Mouse (Mus musculus) CH12.LX (cell line): ENCODE data around the gene Rlbp1. TPM values are rescaled to one million over a fixed set of nuclear protein-coding genes. Genes with fewer than 3 reads are reported as not detected.
A peak's percentile ranks its signal among the peaks of the same experiment; 100 is the strongest.

Source experiments
- DNase-seq: peaks from one replicate; pipeline ENCODE4 v3.0.0-alpha.2; 2013; ENCODE audit errors: extremely low read depth
- H3K27ac ChIP-seq: 2 replicates; pipeline ENCODE4 v1.5.1; 2012; ENCODE audit warnings: low read depth, mild to moderate bottlenecking, control low read depth, moderate library complexity; ENCODE audit not compliant: insufficient read depth
- H3K27me3 ChIP-seq: replicated peaks from 2 replicates; pipeline ENCODE3; 2012; ENCODE audit warnings: inconsistent platforms
- H3K36me3 ChIP-seq, 2 experiments: replicated peaks in 1 of 2; 2 replicates each; pipeline versions ENCODE3 to v1.6.1; 2012; ENCODE audit warnings: inconsistent platforms in 1 of 2, low read length in 1 of 2, mild to moderate bottlenecking in 1 of 2, mixed read lengths in 1 of 2, moderate library complexity in 1 of 2; ENCODE audit not compliant: control insufficient read depth in 1 of 2, insufficient read depth in 1 of 2
- H3K4me1 ChIP-seq, 2 experiments: 2 replicates each; pipeline ENCODE4 v1.6.1; 2012; ENCODE audit warnings: inconsistent platforms in 1 of 2, moderate library complexity in 1 of 2; ENCODE audit not compliant: insufficient read depth in 2 of 2, control insufficient read depth in 1 of 2
- H3K4me2 ChIP-seq: 2 replicates; pipeline ENCODE4 v1.6.1; 2012; ENCODE audit warnings: low read depth, mild to moderate bottlenecking, control low read depth; ENCODE audit not compliant: poor library complexity, insufficient read depth, severe bottlenecking
- H3K4me3 ChIP-seq, 3 experiments: fragments of 150-350 bp in 1 of 3; sonication (generic) in 1 of 3; replicated peaks in 1 of 3; 2 replicates each; pipeline versions ENCODE3 to v1.5.1; 2011 to 2012; ENCODE audit warnings: low read depth in 2 of 3, low read length in 2 of 3, mild to moderate bottlenecking in 2 of 3, moderate library complexity in 2 of 3, control low read depth in 1 of 3, improper control_type of control experiment in 1 of 3, inconsistent platforms in 1 of 3, mixed read lengths in 1 of 3; ENCODE audit not compliant: poor library complexity in 1 of 3
- H3K79me2 ChIP-seq: replicated peaks from 2 replicates; pipeline ENCODE4 v1.6.1; 2012; ENCODE audit warnings: mild to moderate bottlenecking, moderate library complexity; ENCODE audit not compliant: control insufficient read depth, poor library complexity, insufficient read depth, severe bottlenecking; ENCODE audit errors: extremely low read depth
- H3K9ac ChIP-seq: 2 replicates; pipeline ENCODE4 v1.6.1; 2012; ENCODE audit warnings: low read depth, mild to moderate bottlenecking, control low read depth, moderate library complexity; ENCODE audit not compliant: insufficient read depth
- H3K9me3 ChIP-seq: replicated peaks from 2 replicates; pipeline ENCODE3; 2012; ENCODE audit warnings: low read length, inconsistent platforms, mixed read lengths
- CHD2 ChIP-seq: IDR thresholded peaks from 2 replicates; pipeline ENCODE4 v1.6.1; 2011; ENCODE audit warnings: low read length, improper control_type of control experiment
- EP300 ChIP-seq: IDR thresholded peaks from 2 replicates; pipeline ENCODE4 v1.6.1; 2011; ENCODE audit warnings: low read length, improper control_type of control experiment
- ETS1 ChIP-seq: conservative IDR thresholded peaks from 2 replicates; pipeline ENCODE4 v1.6.1; 2012; ENCODE audit warnings: low read depth, mild to moderate bottlenecking, inconsistent platforms, low read length, improper control_type of control experiment, moderate library complexity
- JUND ChIP-seq: conservative IDR thresholded peaks from 2 replicates; pipeline ENCODE4 v1.6.1; 2011; ENCODE audit warnings: low read depth, low read length, improper control_type of control experiment
- MAFK ChIP-seq: IDR thresholded peaks from 2 replicates; pipeline ENCODE4 v1.6.1; 2011; ENCODE audit warnings: low read length, improper control_type of control experiment; ENCODE audit not compliant: insufficient replicate concordance
- MAX ChIP-seq: IDR thresholded peaks from 2 replicates; pipeline ENCODE4 v1.6.1; 2011; ENCODE audit warnings: low read length, improper control_type of control experiment
- MAZ ChIP-seq: IDR thresholded peaks from 2 replicates; pipeline ENCODE4 v1.6.1; 2012; ENCODE audit warnings: low read depth, mild to moderate bottlenecking, inconsistent platforms, low read length, improper control_type of control experiment, moderate library complexity
- MYC ChIP-seq: IDR thresholded peaks from 2 replicates; pipeline ENCODE4 v1.6.1; 2011; ENCODE audit warnings: low read depth, mild to moderate bottlenecking, improper control_type of control experiment, low read length
- NELFE ChIP-seq: IDR thresholded peaks from 2 replicates; pipeline ENCODE4 v1.6.1; 2011; ENCODE audit warnings: low read depth, low read length, improper control_type of control experiment
- POLR2A ChIP-seq: IDR thresholded peaks from 2 replicates; pipeline ENCODE4 v1.6.1; 2011; ENCODE audit warnings: low read depth, mild to moderate bottlenecking, improper control_type of control experiment, low read length
- POLR2AphosphoS2 ChIP-seq: IDR thresholded peaks from 2 replicates; pipeline ENCODE4 v1.6.1; 2011; ENCODE audit warnings: low read depth, low read length, improper control_type of control experiment
- UBTF ChIP-seq: IDR thresholded peaks from 2 replicates; pipeline ENCODE4 v1.6.1; 2012; ENCODE audit warnings: low read depth, mild to moderate bottlenecking, inconsistent platforms, low read length, improper control_type of control experiment, moderate library complexity
- dilution Hi-C: fragments of 300-500 bp; cut with MboI; formaldehyde crosslinking; loops from 2 replicates; pipeline ENCODE4 v1.14.3; 2020; ENCODE audit warnings: low sequenced_read_pairs; ENCODE audit not compliant: extremely low pct_unique_long_range_greater_than_20kb, extremely low pct_ligation_motif_present
- in situ Hi-C: fragments of 300-500 bp; cut with MboI; formaldehyde crosslinking; loops from 3 replicates; pipeline ENCODE4 v1.14.3; 2019; ENCODE audit warnings: low sequenced_read_pairs, low pct_ligation_motif_present, low pct_unique_long_range_greater_than_20kb, mixed read lengths
- polyA plus RNA-seq: library from polyadenylated mRNA; unstranded; fragments of >175 nt; gene quantifications from 2 replicates; pipeline ENCODE4 v1.2.1, GENCODE M21; 2012; ENCODE audit warnings: low read depth; ENCODE audit not compliant: insufficient read length
- total RNA-seq, 2 experiments: library from RNA; depleted of rRNA; stranded (reverse); fragments of 300-350 nt in 1 of 2; fragments of >200 nt in 1 of 2; gene quantifications; 2 replicates each; pipeline ENCODE4 v1.2.3; 2012 to 2014

Rlbp1 gene
- total and polyA plus RNA-seq, 3 experiments, result 2.5 to 24.2 (median 8.4) TPM

DNA sequence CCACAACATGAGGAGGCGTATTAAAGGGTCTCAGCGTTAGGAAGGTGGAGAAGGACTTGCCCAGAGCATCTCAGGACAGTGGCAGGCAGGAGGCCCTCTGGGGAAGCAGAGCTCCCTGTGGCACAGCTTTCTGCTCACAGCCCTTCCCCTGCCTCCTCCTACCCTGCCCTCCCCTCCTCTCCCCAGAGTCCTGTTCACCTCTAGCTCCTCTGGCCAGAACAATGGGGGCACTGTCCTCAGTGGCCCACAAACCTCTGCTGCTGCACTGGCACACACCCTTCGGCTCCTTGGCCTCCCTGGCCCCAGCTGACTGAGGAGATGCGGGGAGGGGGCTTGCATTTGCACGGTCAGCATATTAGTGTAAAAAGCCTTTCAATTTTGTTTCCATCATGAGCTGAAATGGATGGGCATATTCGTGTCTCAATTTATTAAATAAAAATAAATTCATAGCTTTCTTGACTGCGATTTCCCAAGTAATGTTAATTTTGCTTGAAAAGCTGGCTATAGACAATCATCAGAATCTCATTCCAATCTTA, 1.9 kb upstream of the Rlbp1 start:
- no peak overlapping the region for H3K4me2 ChIP-seq
- DNase-seq, result peak; percentile 12
- H3K27me3 ChIP-seq, result no peaks in the 10 kb centered on the region
- no peak overlapping the region for H3K9ac ChIP-seq
- in situ Hi-C loops, result no loop called here
- no peak for TF ChIP-seq MYC
- TF ChIP-seq UBTF, result no peak
- no peak for TF ChIP-seq EP300
- no peak for TF ChIP-seq JUND
- 0 out of 2 replicates have a peak, but pooled peaks have one; percentile 35 for TF ChIP-seq MAZ
- TF ChIP-seq MAFK, result peak; percentile 65; the same call in 1 of the 2 replicates
- no peaks in the 10 kb centered on the region for H3K79me2 ChIP-seq
- peaks cover 0 to 9% of the 10 kb centered on the region in 2 experiments for H3K36me3 ChIP-seq
- peak overlapping the region in 1 of 3 experiments; percentile 49 for H3K4me3 ChIP-seq
- dilution Hi-C loops, result no loop called here
- H3K4me1 ChIP-seq, result peaks cover 14 to 58% of the 10 kb centered on the region in 2 experiments
- no peak overlapping the region for H3K27ac ChIP-seq
- no peaks in the 10 kb centered on the region for H3K9me3 ChIP-seq

DNA sequence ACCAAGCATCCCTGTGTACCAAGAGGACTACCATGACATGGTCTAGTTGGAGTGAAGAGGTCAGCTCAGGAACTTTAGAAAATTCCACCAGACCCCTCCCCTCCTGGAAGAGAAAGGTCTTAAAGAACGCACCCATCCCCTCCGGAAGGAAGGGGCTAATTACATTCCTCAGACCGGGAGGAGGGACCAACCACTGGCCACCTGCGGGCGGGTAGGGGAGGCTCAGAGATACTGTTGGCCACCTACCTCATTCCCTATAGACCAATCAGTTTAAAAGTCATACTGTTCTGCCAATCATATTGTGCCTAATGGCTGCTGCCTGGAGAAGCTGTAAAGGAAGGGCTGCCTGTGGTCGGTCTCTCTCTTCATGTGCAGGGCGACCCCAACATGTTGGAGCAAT, 1.1 kb upstream of the Rlbp1 start:
- H3K9me3 ChIP-seq, result peaks cover under 1% of the 10 kb centered on the region
- no peaks in the 10 kb centered on the region for H3K27me3 ChIP-seq
- H3K4me1 ChIP-seq, result peaks cover 13 to 52% of the 10 kb centered on the region in 2 experiments
- no peaks in the 10 kb centered on the region for H3K79me2 ChIP-seq
- peak overlapping the region; percentile 24; the same call in 1 of the 2 replicates for H3K27ac ChIP-seq
- 0 out of 2 replicates have a peak, but pooled peaks have one; percentile 9 for TF ChIP-seq UBTF
- 0 out of 2 replicates have a peak, but pooled peaks have one; percentile 37 for TF ChIP-seq NELFE
- TF ChIP-seq POLR2AphosphoS2, result no peak
- TF ChIP-seq EP300, result 0 out of 2 replicates have a peak, but pooled peaks have one; percentile 26
- TF ChIP-seq MAZ, result 0 out of 2 replicates have a peak, but pooled peaks have one; percentile 20
- peak; percentile 42; the same call in 1 of the 2 replicates for TF ChIP-seq POLR2A
- TF ChIP-seq ETS1, result peak; percentile 41; the same call in 1 of the 2 replicates
- no peak for TF ChIP-seq CHD2
- no peak for TF ChIP-seq JUND
- 0 out of 2 replicates have a peak, but pooled peaks have one; percentile 24 for TF ChIP-seq MAX
- DNase-seq, result peak; percentile 75
- H3K9ac ChIP-seq, result no peak overlapping the region
- peaks cover 0 to 16% of the 10 kb centered on the region in 2 experiments for H3K36me3 ChIP-seq
- no peak overlapping the region for H3K4me2 ChIP-seq
- peak overlapping the region in 1 of 3 experiments; percentile 49 for H3K4me3 ChIP-seq
- dilution Hi-C loops, result no loop called here
- in situ Hi-C loops, result no loop called here
